ENCODE assay signal across 9 mouse cellular contexts in the genomic region with DNA sequence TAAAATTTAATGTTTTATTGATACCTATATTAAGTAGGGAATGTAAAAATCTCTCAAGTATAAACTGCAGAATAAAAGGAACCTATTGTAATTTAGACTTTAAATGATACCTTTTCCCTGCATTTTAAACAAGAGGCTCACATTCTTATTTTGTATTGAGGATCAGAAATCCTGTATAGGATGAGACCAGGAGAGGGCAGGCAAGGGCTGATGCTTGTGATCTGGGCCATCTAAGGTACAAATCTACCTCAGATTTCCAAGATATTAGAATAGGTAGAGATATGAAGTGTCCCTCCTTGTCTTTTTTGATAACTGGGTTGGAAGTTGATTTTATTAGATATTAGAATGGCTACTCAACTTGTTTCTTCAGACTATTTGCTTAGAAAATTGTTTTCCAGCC. TPM values are rescaled to one million over a fixed set of nuclear protein-coding genes. Genes with fewer than 3 reads are reported as not detected.
DNase-seq lines count a peak whose midpoint lies in the region; ATAC-seq and TF ChIP-seq lines count a peak whose summit lies in the region.
"Not testable (repeated sequence)": the region's sequence is repeated elsewhere in the genome, so short reads cannot be mapped to it uniquely, and the experiment has no call there.
"Had no signal": no experiment of that assay in that cellular context is flagged by ENCODE, and none has a peak within 500 bp of the region (broad histone marks: within the 10 kb centered on the region; RNA-seq: fewer than 3 reads in every experiment).

No protein-coding gene starts in this region.

- not testable (repeated sequence) for H3K9me3 ChIP-seq in liver, embryonic 14.5 days (ENCODE audit: control insufficient read depth, low read length); midbrain, postnatal 0 days (ENCODE audit: low read length); stomach, postnatal 0 days (ENCODE audit: control insufficient read depth, low read length)

- H3K9ac ChIP-seq in liver, embryonic 14.5 days (replicated peaks); midbrain, postnatal 0 days (replicated peaks; ENCODE audit: low read length, poor library complexity, severe bottlenecking); stomach, postnatal 0 days (ENCODE audit: low read length): not testable (repeated sequence)

- CTCF ChIA-PET in Patski (lab: Charles Lee) = not testable (repeated sequence)

- not testable (repeated sequence) for H3K4me3 ChIP-seq in liver, embryonic 14.5 days (ENCODE audit: insufficient read depth in 1 of 2, low read depth in 2 of 2, low read length in 2 of 2); midbrain, postnatal 0 days (ENCODE audit: low read depth, low read length); stomach, postnatal 0 days (ENCODE audit: low read depth, low read length)

- TF ChIP-seq CTCF in Patski (IDR thresholded peaks at IDR 0.05) = peak; percentile 29
- peak; percentile 15; the same call in 1 of the 2 replicates for TF ChIP-seq CTCF in liver, embryonic 14.5 days (IDR thresholded peaks at IDR 0.05; ENCODE audit: low read depth)
- TF ChIP-seq CTCF in midbrain, postnatal 0 days (IDR thresholded peaks at IDR 0.05) = peak; percentile 61
- peak; percentile 38 for TF ChIP-seq CTCF in stomach, postnatal 0 days (IDR thresholded peaks at IDR 0.05; ENCODE audit: low read depth)

- not testable (repeated sequence) for TF ChIP-seq EP300 in liver, embryonic 14.5 days (IDR thresholded peaks at IDR 0.05; ENCODE audit: low read depth); stomach, postnatal 0 days (optimal IDR thresholded peaks at IDR 0.05)

- peak; percentile 57 for ATAC-seq in Patski
- not testable (repeated sequence) for ATAC-seq in liver, embryonic 14.5 days (ENCODE audit: insufficient read depth); midbrain, postnatal 0 days (ENCODE audit: low FRiP score); stomach, postnatal 0 days (ENCODE audit: low FRiP score, low TSS enrichment)

- not testable (repeated sequence) for H3K4me2 ChIP-seq in liver, embryonic 14.5 days (ENCODE audit: low read depth); midbrain, postnatal 0 days (ENCODE audit: low read depth, low read length, poor library complexity, severe bottlenecking); stomach, postnatal 0 days (replicated peaks; ENCODE audit: low read depth)

- not testable (repeated sequence) for H3K27ac ChIP-seq in liver, embryonic 14.5 days; midbrain, postnatal 0 days (ENCODE audit: low read depth, low read length); stomach, postnatal 0 days (replicated peaks)

- peak; percentile 20 for DNase-seq in 416B (ENCODE audit: low read depth)
- not testable (repeated sequence) for DNase-seq in Patski (ENCODE audit: low read depth, low spot score); liver, embryonic 14.5 days (ENCODE audit: low read depth in 3 of 3, low spot score in 3 of 3); stomach, postnatal 0 days (ENCODE audit: low spot score)
- peak; percentile 5 for DNase-seq in embryo, embryonic 10 days (ENCODE audit: low spot score)
- DNase-seq in heart, adult 18-20 months = peak; percentile 7 to 17
- peak; percentile 17 for DNase-seq in layer of hippocampus, adult 11-12 months (ENCODE audit: low spot score)
- DNase-seq in midbrain, postnatal 0 days (ENCODE audit: low spot score) = peak; percentile 31

- not testable (repeated sequence) for H3K36me3 ChIP-seq in liver, embryonic 14.5 days (replicated peaks; ENCODE audit: control insufficient read depth, insufficient read depth, low read depth); midbrain, postnatal 0 days (ENCODE audit: insufficient read depth, low read length); stomach, postnatal 0 days (ENCODE audit: control insufficient read depth, insufficient read depth, low read length)

- POLR2A ChIA-PET in Patski (lab: Charles Lee) = not testable (repeated sequence)

- H3K27me3 ChIP-seq in Patski; liver, embryonic 14.5 days (ENCODE audit: control insufficient read depth, insufficient read depth, low read length); midbrain, postnatal 0 days (ENCODE audit: insufficient read depth, low read length); stomach, postnatal 0 days (ENCODE audit: control insufficient read depth, insufficient read depth, low read length): not testable (repeated sequence)

- not testable (repeated sequence) for H3K4me1 ChIP-seq in liver, embryonic 14.5 days (replicated peaks; ENCODE audit: control insufficient read depth in 2 of 2, insufficient read depth in 2 of 2, low read length in 1 of 2); midbrain, postnatal 0 days (ENCODE audit: insufficient read depth, low read length); stomach, postnatal 0 days (replicated peaks; ENCODE audit: control insufficient read depth, insufficient read depth)

- in situ Hi-C loops in Patski (cut with MboI; ENCODE audit: low pct_unique_long_range_greater_than_20kb) = not testable (repeated sequence)

RNA-seq across cellular contexts. Expression of a gene that starts 59.1 kb away (rescaled TPM):
- 2.7 TPM for polyA plus RNA-seq in Patski (2021)
- 1 to 10 TPM; 3.1 to 3.7 TPM for total RNA-seq in heart, adult 18-20 months (2021)
- polyA plus RNA-seq in liver, embryonic 14.5 days (2012; rRNA removed) = 0.61 and 1.2 TPM in 2 replicates
- 1.5 and 1.6 TPM in 2 replicates for polyA plus RNA-seq in liver, embryonic 14.5 days (2014; fragmentation: Nextera tagmentation; extraction: Ambion mirVana)
- total RNA-seq in midbrain, postnatal 0 days (2014; rRNA removed) = 0.80 TPM in 1 of 2 replicates, not detected in the other
- polyA plus RNA-seq in midbrain, postnatal 0 days (2015; fragmentation: Nextera tagmentation; extraction: Ambion mirVana) = 0.34 and 0.48 TPM in 2 replicates
- 1.4 TPM in 2 replicates for polyA plus RNA-seq in stomach, postnatal 0 days (2015; fragmentation: Nextera tagmentation; extraction: Ambion mirVana)
- total RNA-seq: layer of hippocampus, postnatal 14 days had no signal
